Comparison of ENCODE assay signal across 17 mouse cellular contexts in genomic region chr12:31712727-31713126, GRCm38 (mm10). TPM values are rescaled to one million over a fixed set of nuclear protein-coding genes. Genes with fewer than 3 reads are reported as not detected.
A peak's percentile ranks its signal among the peaks of the same experiment; 100 is the strongest.
DNase-seq lines count a peak whose midpoint lies in the region; ATAC-seq lines count a peak whose summit lies in the region.
"Had no signal": no experiment of that assay in that cellular context is flagged by ENCODE, and none has a peak within 500 bp of the region (broad histone marks: within the 10 kb centered on the region; RNA-seq: fewer than 3 reads in every experiment).

No protein-coding gene starts in this region.

- H3K27me3 ChIP-seq in heart, embryonic 11.5 days (ENCODE audit: control insufficient read depth, insufficient read depth, low read length): no peaks in the 10 kb centered on the region
- H3K27me3 ChIP-seq in midbrain, embryonic 10.5 days (ENCODE audit: low read depth, poor library complexity, severe bottlenecking): no peaks in the 10 kb centered on the region
- no peaks in the 10 kb centered on the region for H3K27me3 ChIP-seq in midbrain, embryonic 11.5 days (ENCODE audit: control insufficient read depth, insufficient read depth, low read length)
- no peaks in the 10 kb centered on the region for H3K27me3 ChIP-seq in hindbrain, embryonic 16.5 days (replicated peaks; ENCODE audit: control insufficient read depth, insufficient read depth, low read length)
- no peaks in the 10 kb centered on the region for H3K27me3 ChIP-seq in neural tube, embryonic 15.5 days (replicated peaks)
- H3K27me3 ChIP-seq: liver, embryonic 12.5 days; neural tube, embryonic 12.5 days had no signal

- H3K36me3 ChIP-seq in heart, embryonic 11.5 days (ENCODE audit: control insufficient read depth, insufficient read depth, low read length): 0 out of 2 replicates have a peak, but pooled peaks cover 2% of the 10 kb centered on the region
- no peaks in the 10 kb centered on the region for H3K36me3 ChIP-seq in midbrain, embryonic 10.5 days
- no peaks in the 10 kb centered on the region for H3K36me3 ChIP-seq in midbrain, embryonic 11.5 days (ENCODE audit: control insufficient read depth, insufficient read depth, low read length)
- H3K36me3 ChIP-seq in hindbrain, embryonic 16.5 days (ENCODE audit: control insufficient read depth, insufficient read depth, low read length): no peaks in the 10 kb centered on the region
- peaks cover 3% of the 10 kb centered on the region; the same call in 1 of the 2 replicates for H3K36me3 ChIP-seq in neural tube, embryonic 15.5 days
- H3K36me3 ChIP-seq: liver, embryonic 12.5 days; neural tube, embryonic 12.5 days had no signal

- H3K27ac ChIP-seq in heart, embryonic 11.5 days (ENCODE audit: low read depth, low read length): no peak overlapping the region
- H3K27ac ChIP-seq in midbrain, embryonic 10.5 days (replicated peaks): no peak overlapping the region
- H3K27ac ChIP-seq in midbrain, embryonic 11.5 days (ENCODE audit: low read depth, low read length): no peak overlapping the region
- H3K27ac ChIP-seq in hindbrain, embryonic 16.5 days (ENCODE audit: low read depth, low read length): no peak overlapping the region
- H3K27ac ChIP-seq in neural tube, embryonic 15.5 days (replicated peaks): no peak overlapping the region
- H3K27ac ChIP-seq: liver, embryonic 12.5 days had no signal

- no peaks in the 10 kb centered on the region for H3K9me3 ChIP-seq in heart, embryonic 11.5 days (replicated peaks; ENCODE audit: control insufficient read depth, low read length)
- no peaks in the 10 kb centered on the region for H3K9me3 ChIP-seq in midbrain, embryonic 10.5 days (replicated peaks)
- no peaks in the 10 kb centered on the region for H3K9me3 ChIP-seq in midbrain, embryonic 11.5 days (ENCODE audit: control insufficient read depth, low read length)
- H3K9me3 ChIP-seq in hindbrain, embryonic 16.5 days (ENCODE audit: control insufficient read depth, low read length): no peaks in the 10 kb centered on the region
- H3K9me3 ChIP-seq in neural tube, embryonic 15.5 days (replicated peaks): no peaks in the 10 kb centered on the region
- H3K9me3 ChIP-seq: liver, embryonic 12.5 days; neural tube, embryonic 12.5 days had no signal

- DNase-seq in heart, postnatal 10 days: no peak
- DNase-seq in midbrain, embryonic 10.5 days (ENCODE audit: low spot score): no peak
- DNase-seq in midbrain, embryonic 11.5 days (ENCODE audit: low spot score, missing footprints): no peak
- DNase-seq in adipocyte (ENCODE audit: low spot score): no peak
- DNase-seq in urinary bladder, postnatal 25 days (ENCODE audit: low spot score): no peak
- DNase-seq: heart, postnatal 36 days; kidney, postnatal 10 days; left cerebral cortex, postnatal 4 days; lung, postnatal 14 days; thymus, adult 18-20 months had no signal

- no peak overlapping the region for H3K9ac ChIP-seq in heart, embryonic 11.5 days (ENCODE audit: low read depth, low read length)
- H3K9ac ChIP-seq in midbrain, embryonic 11.5 days (ENCODE audit: low read length): no peak overlapping the region
- no peak overlapping the region for H3K9ac ChIP-seq in hindbrain, embryonic 16.5 days (ENCODE audit: low read depth, low read length)
- H3K9ac ChIP-seq in neural tube, embryonic 15.5 days (replicated peaks): no peak overlapping the region
- H3K9ac ChIP-seq: liver, embryonic 12.5 days had no signal

- peak overlapping the region; percentile 29; the same call in 1 of the 2 replicates for H3K4me3 ChIP-seq in heart, embryonic 11.5 days (ENCODE audit: low read depth, low read length)
- H3K4me3 ChIP-seq in midbrain, embryonic 10.5 days: peak overlapping the region; percentile 14; the same call in 1 of the 2 replicates
- no peak overlapping the region for H3K4me3 ChIP-seq in midbrain, embryonic 11.5 days (ENCODE audit: low read depth, low read length)
- peak overlapping the region; percentile 44; the same call in 1 of the 2 replicates for H3K4me3 ChIP-seq in hindbrain, embryonic 16.5 days (ENCODE audit: low read length)
- peak overlapping the region; percentile 25; the same call in 1 of the 2 replicates for H3K4me3 ChIP-seq in neural tube, embryonic 15.5 days (replicated peaks)
- H3K4me3 ChIP-seq: liver, embryonic 12.5 days had no signal

- WGBS in heart, embryonic 11.5 days (ENCODE audit: insufficient replicate concordance): 74% methylated on average over 4 of the region's 4 CpGs
- 92% methylated on average over 4 of the region's 4 CpGs for WGBS in midbrain, embryonic 10.5 days
- WGBS in midbrain, embryonic 11.5 days: 86% methylated on average over 4 of the region's 4 CpGs
- 53% methylated on average over 4 of the region's 4 CpGs for WGBS in hindbrain, embryonic 16.5 days
- 35% methylated on average over 4 of the region's 4 CpGs for WGBS in neural tube, embryonic 15.5 days

- intact Hi-C loops in heart, postnatal 10 days (cut with DNase I): loop anchor here (10.0 kb wide), 1 partner anchor 338 kb away; no protein-coding TSS in a partner anchor

- H3K4me1 ChIP-seq in heart, embryonic 11.5 days (ENCODE audit: control insufficient read depth, insufficient read depth, low read length): no peaks in the 10 kb centered on the region
- H3K4me1 ChIP-seq in midbrain, embryonic 10.5 days: peaks cover 2% of the 10 kb centered on the region; the same call in 1 of the 2 replicates
- H3K4me1 ChIP-seq in midbrain, embryonic 11.5 days (ENCODE audit: control insufficient read depth, insufficient read depth, low read length): no peaks in the 10 kb centered on the region
- H3K4me1 ChIP-seq in hindbrain, embryonic 16.5 days (ENCODE audit: control insufficient read depth, insufficient read depth, low read depth, low read length): no peaks in the 10 kb centered on the region
- peaks cover 13% of the 10 kb centered on the region; the same call in 1 of the 2 replicates for H3K4me1 ChIP-seq in neural tube, embryonic 15.5 days
- H3K4me1 ChIP-seq: liver, embryonic 12.5 days; neural tube, embryonic 12.5 days had no signal

- peak overlapping the region; percentile 32; the same call in 1 of the 2 replicates for H3K4me2 ChIP-seq in heart, embryonic 11.5 days
- H3K4me2 ChIP-seq in midbrain, embryonic 11.5 days: no peak overlapping the region
- H3K4me2 ChIP-seq in hindbrain, embryonic 16.5 days (ENCODE audit: low read length): no peak overlapping the region; the same call in 1 of the 2 replicates
- peak overlapping the region; percentile 56 for H3K4me2 ChIP-seq in neural tube, embryonic 15.5 days
- H3K4me2 ChIP-seq: liver, embryonic 12.5 days had no signal

- no peak for ATAC-seq in heart, embryonic 11.5 days (replicated peaks; ENCODE audit: insufficient number of reproducible peaks, low FRiP score, low TSS enrichment)
- ATAC-seq in midbrain, embryonic 11.5 days (ENCODE audit: low FRiP score): no peak
- ATAC-seq in hindbrain, embryonic 16.5 days: no peak
- ATAC-seq in neural tube, embryonic 15.5 days (ENCODE audit: low FRiP score): no peak
- ATAC-seq: intestine, postnatal 0 days; liver, embryonic 12.5 days had no signal

RNA-seq across cellular contexts. Expression of gene Gpr22, which starts 1.0 kb away (rescaled TPM):
- polyA plus RNA-seq in heart, embryonic 11.5 days (2014; fragmentation: Nextera tagmentation; extraction: Ambion mirVana): 17.6 and 19.5 TPM in 2 replicates
- total RNA-seq in heart, postnatal 10 days (2021): 10 to 100 TPM; 11.7 to 16.0 TPM
- polyA plus RNA-seq in midbrain, embryonic 10.5 days (2016; fragmentation: Nextera tagmentation; extraction: Ambion mirVana): 1.1 and 2.1 TPM in 2 replicates
- 6.2 and 8.4 TPM in 2 replicates for polyA plus RNA-seq in midbrain, embryonic 11.5 days (2014; fragmentation: Nextera tagmentation; extraction: Ambion mirVana)
- 17.6 and 17.7 TPM in 2 replicates for polyA plus RNA-seq in hindbrain, embryonic 16.5 days (2015; fragmentation: Nextera tagmentation; extraction: Ambion mirVana)
- 19.6 and 22.4 TPM in 2 replicates for polyA plus RNA-seq in neural tube, embryonic 15.5 days (2015; fragmentation: Nextera tagmentation; extraction: Ambion mirVana)
- total RNA-seq: gastrocnemius, adult 8-10 months had no signal

RNA-seq across cellular contexts. Expression of gene Cog5, which starts 58.1 kb away (rescaled TPM):
- 32.3 and 37.3 TPM in 2 replicates for polyA plus RNA-seq in heart, embryonic 11.5 days (2014; fragmentation: Nextera tagmentation; extraction: Ambion mirVana)
- 10 to 100 TPM; 54.9 to 69.8 TPM for total RNA-seq in heart, postnatal 10 days (2021)
- polyA plus RNA-seq in midbrain, embryonic 10.5 days (2016; fragmentation: Nextera tagmentation; extraction: Ambion mirVana): 24.6 and 29.0 TPM in 2 replicates
- polyA plus RNA-seq in midbrain, embryonic 11.5 days (2014; fragmentation: Nextera tagmentation; extraction: Ambion mirVana): 34.3 and 41.6 TPM in 2 replicates
- polyA plus RNA-seq in hindbrain, embryonic 16.5 days (2015; fragmentation: Nextera tagmentation; extraction: Ambion mirVana): 20.7 and 26.4 TPM in 2 replicates
- 27.4 and 28.6 TPM in 2 replicates for polyA plus RNA-seq in neural tube, embryonic 15.5 days (2015; fragmentation: Nextera tagmentation; extraction: Ambion mirVana)

RNA-seq across cellular contexts. Expression of gene Dus4l, which starts 58.1 kb away (rescaled TPM):
- polyA plus RNA-seq in heart, embryonic 11.5 days (2014; fragmentation: Nextera tagmentation; extraction: Ambion mirVana): 9.0 and 9.6 TPM in 2 replicates
- 1 to 10 TPM; 6.8 to 8.9 TPM for total RNA-seq in heart, postnatal 10 days (2021)
- 10.3 and 10.6 TPM in 2 replicates for polyA plus RNA-seq in midbrain, embryonic 10.5 days (2016; fragmentation: Nextera tagmentation; extraction: Ambion mirVana)
- polyA plus RNA-seq in midbrain, embryonic 11.5 days (2014; fragmentation: Nextera tagmentation; extraction: Ambion mirVana): 9.1 and 9.9 TPM in 2 replicates
- 6.8 and 7.9 TPM in 2 replicates for polyA plus RNA-seq in hindbrain, embryonic 16.5 days (2015; fragmentation: Nextera tagmentation; extraction: Ambion mirVana)
- polyA plus RNA-seq in neural tube, embryonic 15.5 days (2015; fragmentation: Nextera tagmentation; extraction: Ambion mirVana): 6.8 and 10.3 TPM in 2 replicates

Comparison
In these comparisons a context has a peak if more than half of its experiments do, and no peak if none do; other contexts are left out.
1. H3K4me2 ChIP-seq: peak in heart, embryonic 11.5 days (single experiment) and neural tube, embryonic 15.5 days (single experiment); none in midbrain, embryonic 11.5 days (single experiment) and hindbrain, embryonic 16.5 days (single experiment).